Mouse (Mus musculus) cerebellum, adult 2 months (tissue): Measurements from ENCODE around the gene Gpatch4. TPM values are rescaled to one million over a fixed set of nuclear protein-coding genes. Genes with fewer than 3 reads are reported as not detected.

Source experiments
- DNase-seq, 2 experiments: peaks; one replicate each; pipeline ENCODE4 v3.0.0; 2021
- H3K27ac ChIP-seq: fragments of 200-500 bp; 2 replicates; pipeline ENCODE4 v1.5.1; 2012; ENCODE audit warnings: low read length, control low read depth, inconsistent platforms; ENCODE audit not compliant: insufficient read depth
- H3K27me3 ChIP-seq: fragments of 200-500 bp; 2 replicates; pipeline ENCODE4 v1.6.1; 2012; ENCODE audit warnings: inconsistent platforms, mild to moderate bottlenecking, low read length, moderate library complexity; ENCODE audit not compliant: control insufficient read depth, insufficient read depth
- H3K4me1 ChIP-seq: fragments of 200-500 bp; 2 replicates; pipeline ENCODE4 v1.6.1; 2011; ENCODE audit warnings: low read length; ENCODE audit not compliant: control insufficient read depth, insufficient read depth
- H3K4me3 ChIP-seq: fragments of 200-500 bp; replicated peaks from 2 replicates; pipeline ENCODE3; 2011; ENCODE audit warnings: mild to moderate bottlenecking, low read depth, low read length, control low read depth; ENCODE audit not compliant: insufficient read depth
- CTCF ChIP-seq: fragments of 200-500 bp; IDR thresholded peaks from 2 replicates; pipeline ENCODE4 v1.5.1; 2011; ENCODE audit warnings: low read depth, mild to moderate bottlenecking, control low read depth, low read length, moderate library complexity, borderline replicate concordance; ENCODE audit not compliant: insufficient read depth
- POLR2A ChIP-seq: fragments of 200-500 bp; IDR thresholded peaks from 2 replicates; pipeline ENCODE4 v1.6.1; 2011; ENCODE audit warnings: low read length, control low read depth, borderline replicate concordance; ENCODE audit not compliant: insufficient read depth
- WGBS: fragments of 180-500 bp; shearing (Covaris S2); methylation state at CpG from one replicate; pipeline ENCODE4 v1.1.7; 2018; 5-methylcytosine and 5-hydroxymethylcytosine counted together
- polyA plus RNA-seq: library from polyadenylated mRNA; depleted of rRNA; stranded (reverse); fragments of >200 nt; gene quantifications from 2 replicates; pipeline ENCODE4 v1.2.3, GENCODE M21; 2012; rRNA removed

Gene Gpatch4
- 11.4 and 14.4 TPM in 2 replicates for polyA plus RNA-seq

GRCm38 (mm10) chr3:88042661-88043421, at the start of gene Gpatch4:
Gene Gpatch4, plus strand, starts transcription at chr3:88043108.
- H3K4me3 ChIP-seq: peak within 1 kb of the TSS; percentile 64
- 0 out of 2 replicates have a peak within 1 kb of the TSS, but pooled peaks have one; percentile 14 for H3K27ac ChIP-seq
- DNase-seq: peak; percentile 83 to 91
- H3K4me1 ChIP-seq: no peaks in the 10 kb centered on the region
- no peaks in the 10 kb centered on the region; the same call in 1 of the 2 replicates for H3K27me3 ChIP-seq
- 11% methylated on average over 36 of the region's 36 CpGs for WGBS
- TF ChIP-seq CTCF (no peak), POLR2A (peak; percentile 53; the same call in 1 of the 2 replicates)

GRCm38 (mm10) chr3:87993436-87993835, 49.5 kb upstream of the Gpatch4 start:
- WGBS: 26% methylated on average over 5 of the region's 6 CpGs
- H3K4me3 ChIP-seq: no peak overlapping the region
- H3K27me3 ChIP-seq: peaks cover 2% of the 10 kb centered on the region; the same call in 1 of the 2 replicates
- no peak for DNase-seq
- no peak overlapping the region for H3K27ac ChIP-seq
- no peak for TF ChIP-seq POLR2A
- no peak for TF ChIP-seq CTCF
- H3K4me1 ChIP-seq: no peaks in the 10 kb centered on the region

DNA sequence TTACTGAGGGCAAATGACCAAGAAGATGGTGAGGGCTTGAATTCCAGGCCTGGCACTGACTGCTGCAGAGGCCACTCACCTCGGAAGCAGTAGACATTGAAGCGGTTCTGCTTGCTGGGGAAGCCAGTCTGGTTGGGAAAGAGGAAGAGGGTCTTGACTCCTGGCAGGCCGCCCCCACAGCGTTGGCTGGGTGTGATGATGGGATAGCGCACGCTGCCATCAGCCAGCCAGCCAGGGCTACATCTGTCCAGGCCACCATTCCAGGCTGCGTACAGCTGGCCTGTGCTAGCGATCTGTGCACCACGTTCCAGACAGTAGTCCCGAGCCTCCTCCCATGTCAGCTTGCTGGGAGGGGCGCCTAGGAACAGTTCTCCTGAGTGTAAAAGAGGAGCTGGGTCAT, 47.6 kb upstream of the Gpatch4 start:
- WGBS: 29% methylated on average over 11 of the region's 11 CpGs
- DNase-seq: no peak

GRCm38 (mm10) chr3:87996401-87996800, 46.5 kb upstream of the Gpatch4 start:
- Histone ChIP-seq H3K4me1 (no peaks in the 10 kb centered on the region; the same call in 1 of the 2 replicates), H3K27me3 (peaks cover 4% of the 10 kb centered on the region; the same call in 1 of the 2 replicates), H3K27ac (no peak overlapping the region), H3K4me3 (no peak overlapping the region)
- TF ChIP-seq CTCF: no peak
- TF ChIP-seq POLR2A: no peak
- 20% methylated on average over 15 of the region's 15 CpGs for WGBS
- no peak for DNase-seq

More for the DNA sequence above, 47.6 kb upstream of the Gpatch4 start:
- Histone ChIP-seq H3K27ac (no peak overlapping the region), H3K4me1 (no peaks in the 10 kb centered on the region; the same call in 1 of the 2 replicates), H3K4me3 (no peak overlapping the region), H3K27me3 (peaks cover 4% of the 10 kb centered on the region; the same call in 1 of the 2 replicates)
- TF ChIP-seq CTCF (no peak), POLR2A (no peak)

- peaks cover 4% of the 10 kb centered on the region; the same call in 1 of the 2 replicates for H3K27me3 ChIP-seq
- H3K27ac ChIP-seq: no peak overlapping the region
Observed at GRCm38 (mm10) chr3:87996971-87997614, 45.8 kb upstream of the Gpatch4 start.

DNA sequence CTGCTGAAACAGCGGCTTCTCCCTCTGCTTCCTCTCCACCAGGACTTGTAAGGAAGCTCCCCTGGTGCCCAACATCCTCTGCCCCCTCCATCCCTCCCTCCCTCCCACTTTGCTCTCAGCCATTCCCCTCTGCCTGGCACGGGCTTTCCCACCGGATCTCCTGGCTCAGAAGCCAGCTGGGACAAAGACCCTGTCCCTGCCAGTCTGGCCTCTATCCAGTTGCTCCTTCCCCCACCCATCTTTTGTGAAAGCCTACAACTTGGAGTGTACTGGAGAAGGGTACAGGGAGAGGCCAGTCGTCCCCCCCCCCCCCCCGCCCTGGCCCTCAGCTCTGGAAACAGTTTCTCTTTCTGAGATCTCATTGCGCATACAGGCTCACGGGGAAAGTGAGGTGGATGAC, 44.2 kb upstream of the Gpatch4 start:
- WGBS: 3% methylated on average over 7 of the region's 7 CpGs
- no peak for TF ChIP-seq POLR2A
- no peak for TF ChIP-seq CTCF
- H3K27me3 ChIP-seq: peaks cover 4% of the 10 kb centered on the region; the same call in 1 of the 2 replicates
- peak overlapping the region; percentile 53 for H3K4me3 ChIP-seq
- no peak overlapping the region for H3K27ac ChIP-seq
- no peaks in the 10 kb centered on the region; the same call in 1 of the 2 replicates for H3K4me1 ChIP-seq
- DNase-seq: peak in 1 of 2 experiments; percentile 33

More at GRCm38 (mm10) chr3:87996971-87997614, 45.8 kb upstream of the Gpatch4 start:
- TF ChIP-seq CTCF (no peak), POLR2A (no peak)
- 6% methylated on average over 49 of the region's 49 CpGs for WGBS
- Histone ChIP-seq H3K4me1 (no peaks in the 10 kb centered on the region; the same call in 1 of the 2 replicates), H3K4me3 (peak overlapping the region; percentile 44)
- DNase-seq: peak in 1 of 2 experiments; percentile 16

GRCm38 (mm10) chr3:87999243-87999895, 43.5 kb upstream of the Gpatch4 start:
- Histone ChIP-seq H3K27ac (peak overlapping the region; percentile 57; the same call in 1 of the 2 replicates), H3K4me1 (no peaks in the 10 kb centered on the region; the same call in 1 of the 2 replicates), H3K4me3 (peak overlapping the region; percentile 53), H3K27me3 (peaks cover 4% of the 10 kb centered on the region; the same call in 1 of the 2 replicates)
- DNase-seq: no peak
- TF ChIP-seq CTCF (no peak), POLR2A (no peak)
- WGBS: under 1% methylated on average over 38 of the region's 38 CpGs
